Mouse (Mus musculus): ENCODE measurements around the gene Pla2g12a. TPM values are rescaled to one million over a fixed set of nuclear protein-coding genes. Genes with fewer than 3 reads are reported as not detected.

Pla2g12a gene
- polyA plus RNA-seq (2015; fragmentation: Nextera tagmentation; extraction: Ambion mirVana), result 28.1 and 29.8 TPM in 2 replicates

DNA sequence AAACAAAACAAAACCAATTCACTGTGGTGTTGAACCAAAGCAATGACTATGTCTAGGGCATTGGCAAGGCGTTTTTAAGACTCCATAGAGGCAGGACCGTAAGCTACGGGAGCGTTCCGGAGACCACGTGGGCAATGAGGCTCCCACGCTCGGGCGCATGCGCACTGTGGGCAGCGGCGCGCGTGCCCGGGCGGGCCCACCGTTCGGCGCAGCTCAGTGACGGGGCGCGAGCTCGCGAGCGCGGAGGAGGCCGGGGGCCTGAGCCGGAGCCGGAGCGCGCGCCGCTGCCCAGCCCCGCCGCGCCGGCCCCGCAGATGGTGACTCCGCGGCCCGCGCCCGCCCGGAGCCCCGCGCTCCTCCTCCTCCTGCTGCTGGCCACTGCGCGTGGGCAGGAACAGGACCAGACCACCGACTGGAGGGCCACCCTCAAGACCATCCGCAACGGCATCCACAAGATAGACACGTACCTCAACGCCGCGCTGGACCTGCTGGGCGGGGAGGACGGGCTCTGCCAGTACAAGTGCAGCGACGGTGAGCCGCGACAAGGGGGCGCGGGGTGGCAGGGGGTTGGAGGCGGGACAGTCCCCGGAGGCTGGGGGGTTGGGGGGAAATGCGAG is at the start of gene Pla2g12a:
Gene Pla2g12a, plus strand, starts transcription at position 202 of the 617 bp plus-strand sequence.
- H3K36me3 ChIP-seq, result no peaks in the 10 kb centered on the region
- peaks cover 12% of the 10 kb centered on the region for H3K4me1 ChIP-seq
- peak within 1 kb of the TSS; percentile 92 for H3K4me2 ChIP-seq
- no peak within 1 kb of the TSS; the same call in 1 of the 2 replicates for H3K27ac ChIP-seq
- no peaks in the 10 kb centered on the region for H3K27me3 ChIP-seq
- ATAC-seq (ENCODE audit: insufficient number of reproducible peaks, low FRiP score, low TSS enrichment, low read depth), result peak; percentile 83
- H3K4me3 ChIP-seq, result peak within 1 kb of the TSS; percentile 68
- H3K9ac ChIP-seq, result peak within 1 kb of the TSS; percentile 46
- WGBS, result under 1% methylated on average over 61 of the region's 66 CpGs
- H3K9me3 ChIP-seq, result no peaks in the 10 kb centered on the region

GRCm38 (mm10) chr3:129830626-129831025 is 47.8 kb upstream of the Pla2g12a start:
- H3K36me3 ChIP-seq, result peaks cover 24% of the 10 kb centered on the region

GRCm38 (mm10) chr3:129831035-129831568 is 47.3 kb upstream of the Pla2g12a start, which contains the start of gene Gar1:
TSS of gene Gar1 (minus strand) at chr3:129831396.
- peak within 1 kb of the TSS; percentile 99 for H3K4me3 ChIP-seq
- peak; percentile 93 for ATAC-seq (ENCODE audit: insufficient number of reproducible peaks, low FRiP score, low TSS enrichment, low read depth)
- H3K27ac ChIP-seq, result peak within 1 kb of the TSS; percentile 93
- H3K4me1 ChIP-seq, result peaks cover 8% of the 10 kb centered on the region
- H3K27me3 ChIP-seq, result no peaks in the 10 kb centered on the region; the same call in 1 of the 2 replicates
- peaks cover 21% of the 10 kb centered on the region for H3K36me3 ChIP-seq
- peak within 1 kb of the TSS; percentile 79 for H3K9ac ChIP-seq
- H3K4me2 ChIP-seq, result peak within 1 kb of the TSS; percentile 75
- no peaks in the 10 kb centered on the region for H3K9me3 ChIP-seq
- WGBS, result under 1% methylated on average over 60 of the region's 60 CpGs

More at GRCm38 (mm10) chr3:129830626-129831025, 47.8 kb upstream of the Pla2g12a start:
- peak overlapping the region; percentile 79 for H3K9ac ChIP-seq
- peaks cover 8% of the 10 kb centered on the region for H3K4me1 ChIP-seq
- no peaks in the 10 kb centered on the region; the same call in 1 of the 2 replicates for H3K27me3 ChIP-seq
- H3K4me3 ChIP-seq, result peak overlapping the region; percentile 99
- no peak for ATAC-seq (ENCODE audit: insufficient number of reproducible peaks, low FRiP score, low TSS enrichment, low read depth)
- peak overlapping the region; percentile 75 for H3K4me2 ChIP-seq
- H3K9me3 ChIP-seq, result no peaks in the 10 kb centered on the region
- WGBS, result under 1% methylated on average over 45 of the region's 45 CpGs
- peak overlapping the region; percentile 93 for H3K27ac ChIP-seq

- H3K27me3 ChIP-seq, result no peaks in the 10 kb centered on the region; the same call in 1 of the 2 replicates
- H3K4me2 ChIP-seq, result no peak within 1 kb of the TSS
- H3K9ac ChIP-seq, result no peak within 1 kb of the TSS
- WGBS, result 67% methylated on average over 6 of the region's 6 CpGs
- no peak within 1 kb of the TSS for H3K27ac ChIP-seq
- H3K9me3 ChIP-seq, result no peaks in the 10 kb centered on the region
- H3K4me1 ChIP-seq, result no peaks in the 10 kb centered on the region
- no peak within 1 kb of the TSS for H3K4me3 ChIP-seq
- no peak for ATAC-seq (ENCODE audit: insufficient number of reproducible peaks, low FRiP score, low TSS enrichment, low read depth)
- H3K36me3 ChIP-seq, result no peaks in the 10 kb centered on the region
Measured at GRCm38 (mm10) chr3:129835388-129835934, 42.9 kb upstream of the Pla2g12a start, which contains the start of gene Cfi. TSS of gene Cfi (plus strand) at chr3:129835884.

DNA sequence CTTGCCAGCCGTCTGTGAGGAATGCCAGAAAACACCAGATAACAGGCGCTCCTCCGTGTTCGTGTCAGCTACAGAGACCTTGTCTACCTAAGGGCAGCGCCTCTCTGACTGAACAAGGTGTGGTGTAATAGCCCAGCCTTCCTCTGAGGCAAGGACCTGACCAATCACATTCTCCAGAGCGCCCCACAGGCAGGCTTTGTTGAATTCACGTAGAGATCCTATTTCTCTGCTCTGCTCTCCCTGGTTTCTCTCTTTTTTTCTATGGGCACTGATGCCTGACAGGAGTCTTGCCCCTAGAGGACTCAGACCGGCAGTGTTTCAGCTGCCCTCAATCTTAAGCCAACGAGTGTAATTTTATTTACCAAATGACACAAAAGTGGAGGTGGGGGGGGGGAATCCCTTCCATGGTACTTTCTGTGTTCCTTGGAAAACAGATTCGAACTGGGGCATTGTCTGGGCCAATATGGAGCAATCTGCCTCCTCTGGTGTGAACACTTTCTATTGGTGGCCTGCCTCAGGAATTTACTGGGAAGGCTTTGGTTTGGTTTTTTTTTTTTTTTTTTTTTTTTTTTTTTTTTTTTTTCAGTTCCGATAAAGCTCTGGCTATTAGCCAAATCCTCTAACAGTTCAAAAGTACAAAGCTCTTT is 42.2 kb upstream of the Pla2g12a start:
- no peak overlapping the region for H3K9ac ChIP-seq
- no peak for ATAC-seq (ENCODE audit: insufficient number of reproducible peaks, low FRiP score, low TSS enrichment, low read depth)
- WGBS, result 22% methylated on average over 11 of the region's 11 CpGs

DNA sequence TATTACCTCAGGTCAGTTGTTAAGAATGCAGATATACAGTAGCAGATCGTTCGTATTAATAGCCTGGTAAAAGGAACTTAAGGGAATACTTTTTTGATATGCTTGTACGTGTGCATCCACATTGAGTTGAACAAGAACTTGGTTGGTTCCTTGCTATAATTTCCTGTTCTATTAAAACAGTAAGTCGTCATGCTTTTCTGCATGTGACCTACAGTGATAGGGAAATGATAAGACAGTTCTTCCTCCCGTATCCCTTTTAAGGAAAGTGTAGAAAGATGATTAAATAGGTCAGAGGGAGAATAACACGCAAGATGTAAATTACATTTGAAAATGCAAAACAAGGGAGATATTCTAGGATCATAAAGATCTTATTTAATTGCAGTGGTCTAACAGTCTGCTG is 41.4 kb upstream of the Pla2g12a start:
- WGBS, result 68% methylated on average over 6 of the region's 6 CpGs
- no peaks in the 10 kb centered on the region for H3K36me3 ChIP-seq
- no peak overlapping the region for H3K9ac ChIP-seq
- no peaks in the 10 kb centered on the region; the same call in 1 of the 2 replicates for H3K27me3 ChIP-seq
- ATAC-seq (ENCODE audit: insufficient number of reproducible peaks, low FRiP score, low TSS enrichment, low read depth), result no peak
- no peak overlapping the region for H3K4me3 ChIP-seq
- no peak overlapping the region for H3K4me2 ChIP-seq
- H3K4me1 ChIP-seq, result no peaks in the 10 kb centered on the region
- no peak overlapping the region for H3K27ac ChIP-seq
- no peaks in the 10 kb centered on the region for H3K9me3 ChIP-seq

More for the DNA sequence above, 42.2 kb upstream of the Pla2g12a start:
- no peaks in the 10 kb centered on the region; the same call in 1 of the 2 replicates for H3K27me3 ChIP-seq
- no peaks in the 10 kb centered on the region for H3K4me1 ChIP-seq
- H3K27ac ChIP-seq, result no peak overlapping the region
- no peak overlapping the region for H3K4me3 ChIP-seq
- H3K9me3 ChIP-seq, result no peaks in the 10 kb centered on the region
- H3K4me2 ChIP-seq, result no peak overlapping the region
- H3K36me3 ChIP-seq, result no peaks in the 10 kb centered on the region

DNA sequence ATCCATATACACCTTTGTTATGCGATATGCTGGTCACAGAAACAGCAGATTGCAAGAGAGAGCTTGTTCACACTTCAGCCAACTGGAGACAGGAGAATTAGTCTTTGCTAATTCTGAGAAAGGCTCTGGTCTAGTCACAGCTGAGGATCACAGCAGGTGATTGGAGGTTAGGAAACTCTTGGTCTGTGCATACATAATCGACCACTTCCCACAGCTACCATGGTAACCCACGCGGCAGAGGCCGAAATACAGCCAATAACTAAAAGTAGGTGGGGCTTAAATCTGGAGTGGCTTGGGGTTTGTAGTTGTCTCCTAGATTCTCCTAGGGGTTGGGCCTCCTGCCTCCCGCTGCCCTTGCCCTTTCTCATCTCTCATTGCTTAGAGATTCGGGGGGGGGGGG is 40.4 kb upstream of the Pla2g12a start:
- Histone ChIP-seq H3K4me1 (no peaks in the 10 kb centered on the region), H3K27ac (no peak overlapping the region), H3K4me3 (no peak overlapping the region), H3K36me3 (no peaks in the 10 kb centered on the region), H3K4me2 (no peak overlapping the region), H3K9ac (no peak overlapping the region), H3K27me3 (no peaks in the 10 kb centered on the region; the same call in 1 of the 2 replicates), H3K9me3 (no peaks in the 10 kb centered on the region)
- 36% methylated on average over 7 of the region's 7 CpGs for WGBS
- no peak for ATAC-seq (ENCODE audit: insufficient number of reproducible peaks, low FRiP score, low TSS enrichment, low read depth)

DNA sequence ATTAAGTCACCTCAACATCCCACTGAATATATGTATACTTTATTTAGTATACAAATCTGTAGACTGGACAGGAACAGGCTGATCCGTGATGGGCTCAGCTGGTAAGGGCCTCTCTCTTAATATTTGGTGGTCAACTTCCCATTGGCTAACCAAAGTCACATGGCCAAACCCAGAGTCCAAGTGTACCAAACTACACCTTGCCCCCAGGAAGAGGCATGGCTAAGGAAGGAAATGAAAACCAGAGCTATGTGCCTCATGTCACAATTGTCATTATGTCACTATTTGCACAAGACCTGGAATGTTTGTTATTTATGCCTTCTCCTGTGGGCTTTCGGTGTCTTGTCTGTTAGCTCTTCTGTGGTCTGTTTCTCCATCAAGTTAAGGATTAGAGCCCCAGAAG is 32.5 kb upstream of the Pla2g12a start:
- Histone ChIP-seq H3K4me1 (no peaks in the 10 kb centered on the region), H3K9me3 (no peaks in the 10 kb centered on the region), H3K27ac (no peak overlapping the region), H3K4me2 (no peak overlapping the region), H3K4me3 (no peak overlapping the region), H3K9ac (no peak overlapping the region), H3K36me3 (no peaks in the 10 kb centered on the region), H3K27me3 (no peaks in the 10 kb centered on the region)
- 78% methylated on average over 2 of the region's 2 CpGs for whole genome bisulfite sequencing
- no peak for ATAC-seq (ENCODE audit: insufficient number of reproducible peaks, low FRiP score, low TSS enrichment, low read depth)

GRCm38 (mm10) chr3:129846846-129847245 is 31.6 kb upstream of the Pla2g12a start:
- Histone ChIP-seq H3K36me3 (no peaks in the 10 kb centered on the region), H3K4me1 (no peaks in the 10 kb centered on the region), H3K27ac (no peak overlapping the region), H3K27me3 (no peaks in the 10 kb centered on the region), H3K4me2 (no peak overlapping the region), H3K9ac (no peak overlapping the region), H3K4me3 (no peak overlapping the region), H3K9me3 (no peaks in the 10 kb centered on the region)
- no peak for ATAC-seq (ENCODE audit: insufficient number of reproducible peaks, low FRiP score, low TSS enrichment, low read depth)
- 77% methylated on average over 7 of the region's 7 CpGs for WGBS

- Histone ChIP-seq H3K27ac (no peak overlapping the region), H3K27me3 (no peaks in the 10 kb centered on the region), H3K9ac (no peak overlapping the region), H3K4me3 (no peak overlapping the region), H3K4me2 (no peak overlapping the region), H3K4me1 (no peaks in the 10 kb centered on the region), H3K36me3 (no peaks in the 10 kb centered on the region), H3K9me3 (no peaks in the 10 kb centered on the region)
- ATAC-seq (ENCODE audit: insufficient number of reproducible peaks, low FRiP score, low TSS enrichment, low read depth), result no peak
- WGBS, result 74% methylated on average over 2 of the region's 2 CpGs
Measured at GRCm38 (mm10) chr3:129862592-129862991, 15.8 kb upstream of the Pla2g12a start.

DNA sequence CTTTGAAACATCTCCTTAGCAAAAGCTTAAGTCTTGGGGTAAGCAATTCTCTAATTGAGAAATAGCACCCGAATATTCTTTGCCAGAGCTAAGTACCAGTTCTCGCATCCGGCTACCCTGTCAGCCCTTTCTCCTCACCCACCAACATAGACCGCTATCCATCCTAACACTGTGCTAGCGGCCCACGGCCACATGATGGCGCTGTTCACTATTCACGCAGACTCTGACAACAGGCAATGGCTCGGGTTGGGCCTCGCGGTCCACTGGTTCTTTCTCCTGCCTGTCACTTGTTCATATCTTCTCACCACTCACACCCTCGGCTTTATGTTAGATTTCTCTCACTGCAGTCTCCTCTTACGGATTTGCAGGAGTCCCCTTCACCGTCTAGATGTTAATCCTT is 14.7 kb upstream of the Pla2g12a start:
- H3K9me3 ChIP-seq, result no peaks in the 10 kb centered on the region
- no peak overlapping the region for H3K27ac ChIP-seq
- no peak overlapping the region for H3K4me3 ChIP-seq
- H3K9ac ChIP-seq, result no peak overlapping the region
- WGBS, result 54% methylated on average over 14 of the region's 14 CpGs
- no peak overlapping the region for H3K4me2 ChIP-seq
- no peaks in the 10 kb centered on the region for H3K36me3 ChIP-seq
- no peak for ATAC-seq (ENCODE audit: insufficient number of reproducible peaks, low FRiP score, low TSS enrichment, low read depth)
- no peaks in the 10 kb centered on the region for H3K4me1 ChIP-seq
- H3K27me3 ChIP-seq, result no peaks in the 10 kb centered on the region

- no peak for ATAC-seq (ENCODE audit: insufficient number of reproducible peaks, low FRiP score, low TSS enrichment, low read depth)
- peaks cover 12% of the 10 kb centered on the region for H3K4me1 ChIP-seq
Measured at GRCm38 (mm10) chr3:129877327-129877726, 1.1 kb upstream of the Pla2g12a start.

More at GRCm38 (mm10) chr3:129877327-129877726, 1.1 kb upstream of the Pla2g12a start:
- H3K36me3 ChIP-seq, result no peaks in the 10 kb centered on the region
- 76% methylated on average over 10 of the region's 10 CpGs for WGBS
- H3K9ac ChIP-seq, result no peak overlapping the region
- no peak overlapping the region for H3K27ac ChIP-seq
- no peaks in the 10 kb centered on the region for H3K9me3 ChIP-seq
- H3K4me2 ChIP-seq, result no peak overlapping the region
- no peak overlapping the region for H3K4me3 ChIP-seq
- no peaks in the 10 kb centered on the region for H3K27me3 ChIP-seq

Data from limb, embryonic 15.5 days (tissue).